ENCODE assay signal across 24 mouse cellular contexts in genomic region chr2:71350904-71351726, GRCm38 (mm10). TPM values are rescaled to one million over a fixed set of nuclear protein-coding genes. Genes with fewer than 3 reads are reported as not detected.
DNase-seq lines count a peak whose midpoint lies in the region; TF ChIP-seq lines count a peak whose summit lies in the region.
"Had no signal": no experiment of that assay in that cellular context is flagged by ENCODE, and none has a peak within 500 bp of the region (broad histone marks: within the 10 kb centered on the region; RNA-seq: fewer than 3 reads in every experiment).

No protein-coding gene starts in this region.

- DNase-seq in gastrocnemius, adult 2 months, result no peak
- no peak for DNase-seq in gastrocnemius, postnatal 14 days
- DNase-seq in ES-E14 (ENCODE audit: low read depth, low spot score) (no peak), ZHBTc4 (ENCODE audit: low read depth, low spot score) (peak; percentile 84)
- no peak for DNase-seq in layer of hippocampus, adult 8-10 months (ENCODE audit: low spot score in 2 of 2)
- DNase-seq in thymus, postnatal 0 days (ENCODE audit: low spot score), result no peak
- no peak for DNase-seq in urinary bladder, postnatal 14 days (ENCODE audit: low spot score)
- DNase-seq: adrenal gland, postnatal 10 days; adrenal gland, postnatal 36 days; cerebellum, adult 18-20 months; cerebellum, adult 9-10 months; cerebellum, postnatal 14 days; gastrocnemius, postnatal 25 days; heart, adult 18-20 months; heart, postnatal 10 days; heart, postnatal 36 days had no signal

- in situ Hi-C loops in ES-E14 (cut with MboI; ENCODE audit: low sequenced_read_pairs in 2 of 2, unreplicated experiment in 2 of 2), result no loop called here

- H3K36me3 ChIP-seq in E14TG2a.4 (ENCODE audit: insufficient read depth, low read length) (peaks cover 62% of the 10 kb centered on the region), ES-E14 (ENCODE audit: control insufficient read depth, insufficient read depth, low read length, poor library complexity, severe bottlenecking) (peaks cover 23% of the 10 kb centered on the region)
- H3K36me3 ChIP-seq: forebrain, embryonic 10.5 days; heart, embryonic 15.5 days; hindbrain, embryonic 10.5 days had no signal

- H3K9me3 ChIP-seq in E14TG2a.4 (ENCODE audit: low read length) (no peaks in the 10 kb centered on the region), ES-E14 (ENCODE audit: control insufficient read depth, insufficient read depth, low read depth, low read length) (no peaks in the 10 kb centered on the region)
- H3K9me3 ChIP-seq: forebrain, embryonic 10.5 days; forebrain, embryonic 13.5 days; G1E; heart, embryonic 12.5 days; heart, embryonic 15.5 days; hindbrain, embryonic 10.5 days; hindbrain, embryonic 13.5 days had no signal

- H3K4me3 ChIP-seq in gastrocnemius, adult 2 months, result no peak overlapping the region
- H3K4me3 ChIP-seq in E14TG2a.4 (replicated peaks; ENCODE audit: low read length) (0 out of 2 replicates have a peak overlapping the region, but pooled peaks have one; percentile 14), ES-E14 (ENCODE audit: insufficient read depth in 1 of 2, low read depth in 1 of 2, low read length in 2 of 2, poor library complexity in 1 of 2, severe bottlenecking in 1 of 2) (no peak overlapping the region)
- H3K4me3 ChIP-seq: forebrain, embryonic 10.5 days; forebrain, embryonic 13.5 days; heart, embryonic 12.5 days; heart, embryonic 15.5 days; hindbrain, embryonic 10.5 days; hindbrain, embryonic 13.5 days had no signal

- no peaks in the 10 kb centered on the region for H3K27me3 ChIP-seq in E14TG2a.4 (ENCODE audit: insufficient read depth, low read length)
- H3K27me3 ChIP-seq: forebrain, embryonic 13.5 days; heart, embryonic 12.5 days; heart, embryonic 15.5 days; hindbrain, embryonic 13.5 days had no signal

- H3K27ac ChIP-seq in gastrocnemius, adult 2 months, result peak overlapping the region; percentile 94
- peak overlapping the region; percentile 97 for H3K27ac ChIP-seq in ES-E14 (ENCODE audit: insufficient read depth, low read depth, low read length, poor library complexity, severe bottlenecking)
- H3K27ac ChIP-seq: forebrain, embryonic 10.5 days; forebrain, embryonic 13.5 days; heart, embryonic 15.5 days; hindbrain, embryonic 10.5 days; hindbrain, embryonic 13.5 days had no signal

- no peak for TF ChIP-seq CTCF in gastrocnemius, adult 2 months (IDR thresholded peaks at IDR 0.05)
- no peak for TF ChIP-seq CTCF in E14TG2a.4 (conservative IDR thresholded peaks at IDR 0.05; ENCODE audit: low read length)

- H3K9ac ChIP-seq in ES-E14 (ENCODE audit: insufficient read depth, low read depth, low read length, poor library complexity, severe bottlenecking), result peak overlapping the region; percentile 96
- H3K9ac ChIP-seq: forebrain, embryonic 13.5 days; heart, embryonic 12.5 days; heart, embryonic 15.5 days; hindbrain, embryonic 13.5 days had no signal

- intact Hi-C loops in gastrocnemius, adult 2 months (cut with DNase I), result no loop called here
- intact Hi-C loops in gastrocnemius, postnatal 14 days (cut with DNase I; ENCODE audit: low total_unique reads), result no loop called here

- H3K4me1 ChIP-seq in E14TG2a.4 (replicated peaks; ENCODE audit: low read depth, low read length), result peaks cover 66% of the 10 kb centered on the region
- peaks cover 0 to 8% of the 10 kb centered on the region in 2 experiments; a peak in 2 of 4 replicates for H3K4me1 ChIP-seq in ES-E14 (ENCODE audit: control insufficient read depth in 2 of 2, insufficient read depth in 2 of 2, low read length in 2 of 2, poor library complexity in 1 of 2)

TF ChIP-seq in ES-E14, 5 proteins besides CTCF, POLR2A, EP300 and RAD21:
- TF ChIP-seq ZC3H11A (IDR thresholded peaks at IDR 0.05; ENCODE audit: borderline replicate concordance, low read depth, low read length) (no peak), MAFK (IDR thresholded peaks at IDR 0.05; ENCODE audit: insufficient read depth, low read depth, low read length) (no peak), HCFC1 (IDR thresholded peaks at IDR 0.05; ENCODE audit: borderline replicate concordance, insufficient read depth, low read length) (no peak), ZNF384 (IDR thresholded peaks at IDR 0.05; ENCODE audit: low read depth, low read length) (no peak), CHD2 (IDR thresholded peaks at IDR 0.05; ENCODE audit: low read depth, low read length) (no peak)
TF ChIP-seq in ES-E14: peak in this region for 0.

RNA-seq across cellular contexts. Expression of gene Slc25a12, which starts 16.4 kb away (rescaled TPM):
- 100 to 1,000 TPM; 344 to 471 TPM for total RNA-seq in gastrocnemius, adult 2 months (2021)
- 100 to 1,000 TPM; 309 to 389 TPM for total RNA-seq in gastrocnemius, postnatal 14 days (2021)
- total RNA-seq in ES-E14 (2012; rRNA removed), result 42.6 and 44.2 TPM in 2 replicates
- 100 to 1,000 TPM; 162 to 175 (median 163) TPM for total RNA-seq in layer of hippocampus, adult 8-10 months (2022)
- 63.2 and 69.6 TPM in 2 replicates for polyA plus RNA-seq in thymus, postnatal 0 days (2015; fragmentation: Nextera tagmentation; extraction: Ambion mirVana)

RNA-seq across cellular contexts. Expression of gene Hat1, which starts 37.6 kb away (rescaled TPM):
- 10 to 100 TPM; 18.0 to 21.3 TPM for total RNA-seq in gastrocnemius, adult 2 months (2021)
- 10 to 100 TPM; 12.7 to 14.1 TPM for total RNA-seq in gastrocnemius, postnatal 14 days (2021)
- total RNA-seq in ES-E14 (2012; rRNA removed), result 210 and 242 TPM in 2 replicates
- total RNA-seq in layer of hippocampus, adult 8-10 months (2022), result 10 to 100 TPM; 16.8 to 20.9 (median 18.7) TPM
- polyA plus RNA-seq in thymus, postnatal 0 days (2015; fragmentation: Nextera tagmentation; extraction: Ambion mirVana), result 147 and 157 TPM in 2 replicates
